Mouse (Mus musculus): ENCODE results near the gene Zbtb20. TPM values are rescaled to one million over a fixed set of nuclear protein-coding genes. Genes with fewer than 3 reads are reported as not detected.

Gene Zbtb20
- polyA plus RNA-seq, 2 experiments, result 0.40 to 2.2 TPM

GRCm38 (mm10) chr16:43506771-43507405 is 631.2 kb downstream of the Zbtb20 start:
- Histone ChIP-seq H3K4me1 (replicated peaks; ENCODE audit: control insufficient read depth in 2 of 2, insufficient read depth in 2 of 2, low read length in 1 of 2) (no peaks in the 10 kb centered on the region), H3K27ac (no peak overlapping the region), H3K4me2 (ENCODE audit: low read depth) (no peak overlapping the region), H3K9ac (replicated peaks) (no peak overlapping the region), H3K4me3 (ENCODE audit: insufficient read depth in 1 of 2, low read depth in 2 of 2, low read length in 2 of 2) (no peak overlapping the region), H3K27me3 (ENCODE audit: control insufficient read depth, insufficient read depth, low read length) (no peaks in the 10 kb centered on the region; the same call in 1 of the 2 replicates), H3K36me3 (replicated peaks; ENCODE audit: control insufficient read depth, insufficient read depth, low read depth) (no peaks in the 10 kb centered on the region), H3K9me3 (ENCODE audit: control insufficient read depth, low read length) (no peaks in the 10 kb centered on the region)
- DNase-seq (ENCODE audit: low read depth in 3 of 3, low spot score in 3 of 3) (no peak), ATAC-seq (ENCODE audit: insufficient read depth) (no peak)
- TF ChIP-seq CTCF (IDR thresholded peaks at IDR 0.05; ENCODE audit: low read depth) (no peak), EP300 (IDR thresholded peaks at IDR 0.05; ENCODE audit: low read depth) (no peak)
- 40% methylated on average over 10 of the region's 10 CpGs for WGBS (ENCODE audit: insufficient replicate concordance)

GRCm38 (mm10) chr16:43508166-43508998 is 632.7 kb downstream of the Zbtb20 start:
- no peaks in the 10 kb centered on the region for H3K36me3 ChIP-seq (replicated peaks; ENCODE audit: control insufficient read depth, insufficient read depth, low read depth)
- H3K9ac ChIP-seq (replicated peaks), result no peak overlapping the region
- DNase-seq (ENCODE audit: low read depth in 3 of 3, low spot score in 3 of 3), result no peak
- no peaks in the 10 kb centered on the region for H3K9me3 ChIP-seq (ENCODE audit: control insufficient read depth, low read length)
- no peak for TF ChIP-seq CTCF (IDR thresholded peaks at IDR 0.05; ENCODE audit: low read depth)
- no peak for TF ChIP-seq EP300 (IDR thresholded peaks at IDR 0.05; ENCODE audit: low read depth)
- H3K4me3 ChIP-seq (ENCODE audit: insufficient read depth in 1 of 2, low read depth in 2 of 2, low read length in 2 of 2), result no peak overlapping the region
- H3K27ac ChIP-seq, result no peak overlapping the region
- H3K4me1 ChIP-seq (replicated peaks; ENCODE audit: control insufficient read depth in 2 of 2, insufficient read depth in 2 of 2, low read length in 1 of 2), result no peaks in the 10 kb centered on the region
- no peak for ATAC-seq (ENCODE audit: insufficient read depth)
- WGBS (ENCODE audit: insufficient replicate concordance), result 57% methylated on average over 9 of the region's 9 CpGs
- H3K4me2 ChIP-seq (ENCODE audit: low read depth), result no peak overlapping the region
- H3K27me3 ChIP-seq (ENCODE audit: control insufficient read depth, insufficient read depth, low read length), result no peaks in the 10 kb centered on the region; the same call in 1 of the 2 replicates

- no peaks in the 10 kb centered on the region for H3K36me3 ChIP-seq (replicated peaks; ENCODE audit: control insufficient read depth, insufficient read depth, low read depth)
- H3K4me3 ChIP-seq (ENCODE audit: insufficient read depth in 1 of 2, low read depth in 2 of 2, low read length in 2 of 2), result no peak overlapping the region
- no peaks in the 10 kb centered on the region for H3K4me1 ChIP-seq (replicated peaks; ENCODE audit: control insufficient read depth in 2 of 2, insufficient read depth in 2 of 2, low read length in 1 of 2)
- 56% methylated on average over 5 of the region's 5 CpGs for WGBS (ENCODE audit: insufficient replicate concordance)
- H3K9me3 ChIP-seq (ENCODE audit: control insufficient read depth, low read length), result no peaks in the 10 kb centered on the region
- no peaks in the 10 kb centered on the region; the same call in 1 of the 2 replicates for H3K27me3 ChIP-seq (ENCODE audit: control insufficient read depth, insufficient read depth, low read length)
- no peak for DNase-seq (ENCODE audit: low read depth in 3 of 3, low spot score in 3 of 3)
- H3K27ac ChIP-seq, result no peak overlapping the region
- no peak for ATAC-seq (ENCODE audit: insufficient read depth)
- H3K9ac ChIP-seq (replicated peaks), result no peak overlapping the region
- no peak for TF ChIP-seq EP300 (IDR thresholded peaks at IDR 0.05; ENCODE audit: low read depth)
- no peak for TF ChIP-seq CTCF (IDR thresholded peaks at IDR 0.05; ENCODE audit: low read depth)
- H3K4me2 ChIP-seq (ENCODE audit: low read depth), result no peak overlapping the region
Observed at GRCm38 (mm10) chr16:43510516-43510915, 634.8 kb downstream of the Zbtb20 start.

GRCm38 (mm10) chr16:43511531-43511930 is 635.9 kb downstream of the Zbtb20 start:
- TF ChIP-seq CTCF (IDR thresholded peaks at IDR 0.05; ENCODE audit: low read depth) (no peak), EP300 (IDR thresholded peaks at IDR 0.05; ENCODE audit: low read depth) (no peak)
- Histone ChIP-seq H3K27ac (no peak overlapping the region), H3K4me3 (ENCODE audit: insufficient read depth in 1 of 2, low read depth in 2 of 2, low read length in 2 of 2) (no peak overlapping the region), H3K9ac (replicated peaks) (no peak overlapping the region), H3K4me1 (replicated peaks; ENCODE audit: control insufficient read depth in 2 of 2, insufficient read depth in 2 of 2, low read length in 1 of 2) (no peaks in the 10 kb centered on the region), H3K9me3 (ENCODE audit: control insufficient read depth, low read length) (no peaks in the 10 kb centered on the region), H3K4me2 (ENCODE audit: low read depth) (no peak overlapping the region), H3K36me3 (replicated peaks; ENCODE audit: control insufficient read depth, insufficient read depth, low read depth) (no peaks in the 10 kb centered on the region), H3K27me3 (ENCODE audit: control insufficient read depth, insufficient read depth, low read length) (no peaks in the 10 kb centered on the region)
- 79% methylated on average over 4 of the region's 4 CpGs for WGBS (ENCODE audit: insufficient replicate concordance)
- ATAC-seq (ENCODE audit: insufficient read depth) (no peak), DNase-seq (ENCODE audit: low read depth in 3 of 3, low spot score in 3 of 3) (no peak)

- ATAC-seq (ENCODE audit: insufficient read depth) (no peak), DNase-seq (ENCODE audit: low read depth in 3 of 3, low spot score in 3 of 3) (no peak)
- no peak overlapping the region for H3K4me2 ChIP-seq (ENCODE audit: low read depth)
- TF ChIP-seq CTCF (IDR thresholded peaks at IDR 0.05; ENCODE audit: low read depth), result no peak
- TF ChIP-seq EP300 (IDR thresholded peaks at IDR 0.05; ENCODE audit: low read depth), result no peak
- H3K9ac ChIP-seq (replicated peaks), result no peak overlapping the region
- no peaks in the 10 kb centered on the region for H3K9me3 ChIP-seq (ENCODE audit: control insufficient read depth, low read length)
- no peaks in the 10 kb centered on the region for H3K36me3 ChIP-seq (replicated peaks; ENCODE audit: control insufficient read depth, insufficient read depth, low read depth)
- 46% methylated on average over 5 of the region's 5 CpGs for WGBS (ENCODE audit: insufficient replicate concordance)
- H3K27ac ChIP-seq, result no peak overlapping the region
- H3K4me1 ChIP-seq (replicated peaks; ENCODE audit: control insufficient read depth in 2 of 2, insufficient read depth in 2 of 2, low read length in 1 of 2), result no peaks in the 10 kb centered on the region
- H3K4me3 ChIP-seq (ENCODE audit: insufficient read depth in 1 of 2, low read depth in 2 of 2, low read length in 2 of 2), result no peak overlapping the region
- H3K27me3 ChIP-seq (ENCODE audit: control insufficient read depth, insufficient read depth, low read length), result no peaks in the 10 kb centered on the region
Observed at GRCm38 (mm10) chr16:43513933-43514332, 638.3 kb downstream of the Zbtb20 start.

Data from liver, embryonic 14.5 days (tissue).